Mouse (Mus musculus): ENCODE measurements around the gene Dpy19l1.

Dpy19l1 gene

GRCm38 (mm10) chr9:24470166-24470565 lies 32.8 kb downstream of the Dpy19l1 start:
- no peak for DNase-seq (ENCODE audit: low spot score)

GRCm38 (mm10) chr9:24467186-24467585 lies 35.8 kb downstream of the Dpy19l1 start:
- no peak for DNase-seq (ENCODE audit: low spot score)

DNA sequence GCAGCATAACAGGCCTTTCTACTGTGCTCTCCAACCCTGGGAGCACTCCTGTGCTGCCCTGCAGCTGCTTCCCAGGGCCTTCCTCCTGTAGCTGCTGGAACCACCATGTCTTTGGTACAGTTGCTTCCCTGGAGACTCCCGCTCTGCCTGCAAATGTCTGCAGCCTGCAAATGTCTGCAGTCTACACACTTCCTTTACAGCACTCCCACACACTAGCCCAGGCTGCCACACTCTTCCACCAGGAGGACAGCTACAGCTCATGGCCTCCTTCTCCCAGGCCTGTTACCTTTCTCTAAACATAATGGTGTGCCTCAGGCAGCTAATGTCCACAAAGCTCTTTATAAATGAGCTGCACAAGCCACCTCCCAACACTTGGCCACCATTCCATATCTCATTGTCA lies 36.3 kb downstream of the Dpy19l1 start:
- no peak for DNase-seq (ENCODE audit: low spot score)

- no peak for DNase-seq (ENCODE audit: low spot score)
These were observed 41.5 kb downstream of the Dpy19l1 start for GRCm38 (mm10) chr9:24461379-24461961.

GRCm38 (mm10) chr9:24453833-24454232 lies 49.1 kb downstream of the Dpy19l1 start:
- DNase-seq (ENCODE audit: low spot score), result no peak

DNA sequence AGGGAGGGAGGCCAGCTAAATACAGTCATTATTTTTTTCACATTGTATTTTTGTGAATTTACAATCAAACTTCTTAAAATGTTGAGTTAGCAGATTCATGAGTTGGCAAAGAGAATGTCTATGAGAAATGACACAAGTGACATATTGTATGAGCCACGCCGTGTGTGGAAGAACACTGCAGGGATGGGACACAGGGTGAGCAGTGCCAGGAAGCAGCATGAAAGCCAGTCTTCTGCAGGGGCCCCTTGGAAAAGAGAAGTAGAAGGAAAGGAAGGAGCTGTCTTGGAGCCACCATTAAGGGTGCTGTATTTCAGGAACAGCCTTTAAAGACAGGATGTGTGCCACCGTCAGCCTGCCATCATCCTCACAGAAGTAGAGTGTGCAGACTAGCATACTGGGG lies 52.0 kb downstream of the Dpy19l1 start:
- peak; percentile 8 for DNase-seq (ENCODE audit: low spot score)

DNA sequence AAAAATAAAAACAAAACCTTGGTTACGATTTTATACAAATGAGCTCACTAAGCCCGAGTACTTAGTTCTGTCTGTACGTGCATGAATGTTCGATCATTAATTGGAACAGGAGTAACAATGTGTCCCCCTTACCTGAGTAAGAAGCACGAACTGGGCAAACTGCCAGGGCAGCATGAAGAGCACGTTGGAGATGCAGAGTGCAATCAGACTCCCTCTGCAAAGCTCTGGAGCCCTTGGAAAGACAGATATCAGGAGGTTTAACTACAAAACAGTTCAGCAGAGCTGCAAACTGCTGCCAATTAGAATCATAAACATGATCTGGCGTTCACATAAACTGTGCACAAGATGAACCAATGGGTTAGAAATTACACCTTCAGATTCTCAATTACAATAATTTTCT lies 52.4 kb downstream of the Dpy19l1 start:
- no peak for DNase-seq (ENCODE audit: low spot score)

GRCm38 (mm10) chr9:24434901-24435300 lies 68.0 kb downstream of the Dpy19l1 start:
- DNase-seq (ENCODE audit: low spot score), result no peak

GRCm38 (mm10) chr9:24429721-24430120 lies 73.2 kb downstream of the Dpy19l1 start:
- DNase-seq (ENCODE audit: low spot score), result no peak

GRCm38 (mm10) chr9:24425679-24426078 lies 77.3 kb downstream of the Dpy19l1 start:
- no peak for DNase-seq (ENCODE audit: low spot score)

DNA sequence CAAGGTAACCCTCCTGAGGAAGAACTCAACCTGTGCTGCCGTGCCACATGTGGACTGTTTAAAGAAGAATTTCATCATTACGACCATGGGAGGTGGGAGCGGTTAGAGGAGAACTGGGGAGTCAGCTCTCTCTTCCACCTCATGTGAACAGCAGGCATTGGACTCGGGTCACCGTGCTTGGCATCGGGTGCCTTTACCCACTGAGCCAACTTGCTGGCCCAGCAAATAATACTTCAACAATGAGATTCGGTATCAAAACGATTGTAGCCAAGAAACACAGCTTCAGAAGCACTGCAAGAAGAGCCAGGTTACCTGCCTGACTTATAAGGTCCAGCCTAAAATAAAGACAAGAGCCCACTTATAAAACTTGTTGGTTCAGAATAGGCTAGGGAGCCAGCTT lies 79.7 kb downstream of the Dpy19l1 start:
- DNase-seq (ENCODE audit: low spot score), result no peak

DNA sequence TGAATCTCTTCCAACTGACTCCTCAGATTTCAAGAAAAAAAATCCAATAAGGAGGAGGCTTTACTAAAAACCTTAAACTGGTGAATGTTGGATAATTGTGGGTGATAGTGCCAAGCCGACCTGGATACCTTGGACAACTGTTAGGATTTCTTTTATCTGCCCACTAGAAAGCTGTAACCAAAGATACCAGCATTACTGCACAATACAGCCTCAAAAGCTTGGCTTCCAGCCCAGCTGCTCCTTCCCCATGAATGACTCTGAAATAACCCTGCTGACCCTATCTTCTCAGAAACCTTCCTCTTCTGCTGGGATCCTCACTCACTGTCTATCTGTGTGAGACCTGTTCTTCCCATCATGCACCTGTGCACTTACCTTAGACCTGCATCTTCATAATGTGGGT lies 81.1 kb downstream of the Dpy19l1 start:
- DNase-seq (ENCODE audit: low spot score), result no peak

GRCm38 (mm10) chr9:24421221-24421620 lies 81.7 kb downstream of the Dpy19l1 start:
- DNase-seq (ENCODE audit: low spot score), result no peak

- DNase-seq (ENCODE audit: low spot score), result no peak
These were observed 82.8 kb downstream of the Dpy19l1 start for GRCm38 (mm10) chr9:24420144-24420543.

- no peak for DNase-seq (ENCODE audit: low spot score)
These were observed 84.7 kb downstream of the Dpy19l1 start for GRCm38 (mm10) chr9:24418281-24418680.

DNA sequence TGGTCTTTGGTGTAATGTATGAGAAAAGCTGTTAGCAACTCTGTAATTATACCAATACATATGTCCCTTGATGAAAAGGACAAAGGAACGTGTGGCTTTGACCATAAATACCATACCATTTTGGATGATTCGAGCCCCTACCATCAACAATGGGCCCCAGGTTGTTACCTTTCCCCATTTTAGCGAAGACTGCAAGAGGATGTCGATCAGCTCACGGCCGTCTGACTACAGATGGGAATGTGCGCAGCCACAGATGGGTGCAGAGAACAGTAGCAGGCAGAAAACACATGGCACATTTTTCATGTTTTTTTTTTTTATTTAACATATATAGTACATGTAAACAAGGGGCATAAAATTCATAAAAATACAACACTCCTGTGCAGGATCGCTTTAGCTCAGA lies 91.5 kb downstream of the Dpy19l1 start:
- no peak for DNase-seq (ENCODE audit: low spot score)

- DNase-seq (ENCODE audit: low spot score), result no peak
These were observed 92.5 kb downstream of the Dpy19l1 start for GRCm38 (mm10) chr9:24410439-24410838.

GRCm38 (mm10) chr9:24407992-24408391 lies 94.9 kb downstream of the Dpy19l1 start:
- no peak for DNase-seq (ENCODE audit: low spot score)

DNA sequence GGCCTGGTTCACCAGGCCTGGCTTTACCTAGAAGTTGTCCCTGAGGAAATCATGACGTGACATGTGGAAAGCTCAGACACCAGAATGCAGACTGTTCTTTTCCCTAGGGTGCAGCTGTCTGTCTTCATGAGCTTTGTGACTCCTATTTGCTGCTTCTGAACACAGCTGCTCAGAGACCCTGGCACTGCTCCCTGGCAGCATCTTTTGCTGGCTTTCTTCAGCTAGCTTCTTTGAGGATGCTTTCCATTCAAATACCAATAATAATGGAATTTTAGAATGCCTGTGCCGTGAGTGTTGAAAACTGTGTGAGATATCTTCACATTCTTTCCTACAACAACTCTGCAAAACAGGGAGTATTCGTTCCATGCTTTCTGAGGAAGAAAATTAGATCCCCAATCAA lies 108.8 kb downstream of the Dpy19l1 start:
- DNase-seq (ENCODE audit: low spot score), result no peak

DNA sequence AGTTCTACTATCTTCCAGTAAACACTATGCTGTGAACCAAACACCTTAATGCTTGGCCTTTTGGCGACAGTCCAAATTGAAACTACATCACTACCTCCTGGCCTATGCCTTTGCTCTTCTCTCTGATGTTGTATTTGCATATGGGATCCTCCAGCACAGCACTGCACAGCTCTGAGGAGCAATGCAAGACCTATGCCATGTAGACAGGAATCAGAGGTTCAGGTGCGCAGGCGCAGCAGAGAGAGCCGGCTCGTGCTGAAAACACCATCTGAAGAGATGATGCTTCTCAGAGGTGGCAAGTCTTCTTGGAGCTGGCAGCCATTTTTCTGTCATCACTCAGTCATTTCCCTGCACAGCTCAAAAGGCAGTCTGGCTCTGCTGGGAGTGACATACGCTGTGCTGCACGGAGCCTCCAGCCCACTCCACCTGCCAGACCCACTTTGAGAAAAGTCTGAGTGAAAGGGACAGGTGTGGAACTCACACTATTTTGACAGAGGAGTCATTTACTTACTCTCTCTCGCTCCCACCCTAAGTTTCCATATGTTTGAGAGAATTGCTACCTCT lies 112.1 kb downstream of the Dpy19l1 start:
- no peak for DNase-seq (ENCODE audit: low spot score)

DNA sequence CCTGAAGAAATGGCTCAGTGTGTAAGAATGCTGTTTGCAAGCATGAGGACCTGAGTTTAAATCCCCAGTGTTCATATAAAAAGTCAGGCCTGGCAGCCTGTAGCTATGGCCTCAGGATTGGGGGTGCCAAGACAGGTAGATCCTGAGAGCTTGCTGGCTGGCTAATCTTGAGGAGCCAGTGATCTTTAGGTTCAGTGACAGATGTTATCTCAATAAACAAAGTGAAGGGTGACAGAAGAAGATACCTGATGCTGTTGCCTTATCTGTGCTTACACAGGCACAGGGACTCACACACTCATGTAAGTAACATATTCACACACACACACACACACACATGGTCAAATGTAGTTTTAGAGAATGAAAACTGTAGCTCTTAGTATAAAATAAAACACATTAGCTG lies 115.7 kb downstream of the Dpy19l1 start:
- no peak for DNase-seq (ENCODE audit: low spot score)

GRCm38 (mm10) chr9:24379321-24379720 lies 123.6 kb downstream of the Dpy19l1 start:
- DNase-seq (ENCODE audit: low spot score), result no peak

DNA sequence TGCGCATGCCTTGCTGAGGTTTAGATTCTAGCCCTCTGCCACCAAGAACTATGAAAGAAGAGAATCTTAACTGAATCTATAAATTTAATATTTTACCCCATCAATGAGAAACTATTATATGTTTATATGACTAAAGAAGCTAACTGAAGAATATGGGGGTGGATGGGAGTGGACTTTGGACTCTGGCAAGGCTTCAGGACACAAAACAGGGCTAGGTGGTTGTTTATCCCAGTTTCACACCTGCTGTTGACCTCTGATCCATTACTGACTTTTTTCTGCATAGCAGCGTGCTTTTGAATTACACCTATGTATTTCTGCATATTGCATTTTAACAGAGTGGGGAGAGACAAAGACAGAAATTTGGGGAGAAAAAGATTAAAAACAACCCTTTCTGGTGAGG lies 124.1 kb downstream of the Dpy19l1 start:
- DNase-seq (ENCODE audit: low spot score), result no peak
